Mouse (Mus musculus): ENCODE measurements around the gene Tpcn2.

GRCm38 (mm10) chr7:145292726-145293125, 8.9 kb upstream of the Tpcn2 start:
- TF ChIP-seq CTCF (IDR thresholded peaks at IDR 0.05; ENCODE audit: low read depth) = no peak
- TF ChIP-seq EP300 (optimal IDR thresholded peaks at IDR 0.05) = no peak

All from stomach, postnatal 0 days (tissue).